Mouse (Mus musculus): ENCODE measurements around the gene Gne.

The Gne gene

GRCm38 (mm10) chr4:44022766-44023165 is 61.2 kb downstream of the Gne start:
- no peak for DNase-seq (ENCODE audit: low spot score)

GRCm38 (mm10) chr4:44022323-44022722 is 61.7 kb downstream of the Gne start:
- DNase-seq (ENCODE audit: low spot score): no peak

- DNase-seq (ENCODE audit: low spot score): no peak
Observed at GRCm38 (mm10) chr4:44016791-44017190, 67.2 kb downstream of the Gne start.

GRCm38 (mm10) chr4:44016071-44016470 is 67.9 kb downstream of the Gne start:
- DNase-seq (ENCODE audit: low spot score): no peak

- DNase-seq (ENCODE audit: low spot score): no peak
Observed at GRCm38 (mm10) chr4:44013391-44014070, 70.4 kb downstream of the Gne start.

GRCm38 (mm10) chr4:44012376-44013367 is 71.3 kb downstream of the Gne start:
- peak; percentile 93 for DNase-seq (ENCODE audit: low spot score)

- DNase-seq (ENCODE audit: low spot score): no peak
Observed at GRCm38 (mm10) chr4:44011799-44012198, 72.2 kb downstream of the Gne start.

GRCm38 (mm10) chr4:44010893-44011292 is 73.1 kb downstream of the Gne start:
- DNase-seq (ENCODE audit: low spot score): no peak

GRCm38 (mm10) chr4:44010176-44010575 is 73.8 kb downstream of the Gne start:
- DNase-seq (ENCODE audit: low spot score): no peak

GRCm38 (mm10) chr4:44004623-44005409 is 79.2 kb downstream of the Gne start:
- no peak for DNase-seq (ENCODE audit: low spot score)

GRCm38 (mm10) chr4:44004126-44004525 is 79.9 kb downstream of the Gne start, which contains the start of gene Clta:
Gene Clta (plus strand): TSS chr4:44004452.
- no peak for DNase-seq (ENCODE audit: low spot score)

- DNase-seq (ENCODE audit: low spot score): no peak
Observed at GRCm38 (mm10) chr4:44003622-44004021, 80.4 kb downstream of the Gne start.

- DNase-seq (ENCODE audit: low spot score): no peak
Observed at GRCm38 (mm10) chr4:43994342-43994741, 89.6 kb downstream of the Gne start.

- DNase-seq (ENCODE audit: low spot score): no peak
Observed at GRCm38 (mm10) chr4:43993072-43993471, 90.9 kb downstream of the Gne start.

- DNase-seq (ENCODE audit: low spot score): no peak
Observed at GRCm38 (mm10) chr4:43988976-43989375, 95.0 kb downstream of the Gne start.

GRCm38 (mm10) chr4:43984326-43984725 is 99.7 kb downstream of the Gne start:
- DNase-seq (ENCODE audit: low spot score): no peak

Measured in MN1 (cell line).